Mouse (Mus musculus) C2C12 (cell line): ENCODE results near the gene Slc26a11. TPM values are rescaled to one million over a fixed set of nuclear protein-coding genes. Genes with fewer than 3 reads are reported as not detected.

Experiments used
- H3K27me3 ChIP-seq: one replicate; pipeline ENCODE4 v1.6.1; 2011; ENCODE audit not compliant: control insufficient read depth, insufficient read depth, insufficient read length
- H3K36me3 ChIP-seq: one replicate; pipeline ENCODE4 v1.6.1; 2011; ENCODE audit not compliant: control insufficient read depth, insufficient read depth
- H3K4me3 ChIP-seq: one replicate; pipeline ENCODE4 v1.5.1; 2011; ENCODE audit warnings: mild to moderate bottlenecking, control low read depth; ENCODE audit not compliant: poor library complexity, insufficient read depth, severe bottlenecking
- H3K79me2 ChIP-seq: one replicate; pipeline ENCODE4 v1.6.1; 2011; ENCODE audit not compliant: control insufficient read depth, insufficient read depth
- H3K79me3 ChIP-seq: one replicate; pipeline ENCODE4 v1.6.1; 2011; ENCODE audit warnings: low read depth, control low read depth
- H3ac ChIP-seq: one replicate; pipeline ENCODE3; 2011; ENCODE audit warnings: low read depth; ENCODE audit not compliant: control insufficient read depth, insufficient read length
- CEBPB ChIP-seq: IDR thresholded peaks from one replicate; pipeline ENCODE4 v1.6.1; 2011; ENCODE audit warnings: low read depth, mild to moderate bottlenecking, control low read depth, moderate library complexity
- CTCF ChIP-seq: IDR thresholded peaks from one replicate; pipeline ENCODE4 v1.5.1; 2011; ENCODE audit not compliant: control insufficient read depth, insufficient read depth, insufficient read length
- FOSL1 ChIP-seq: IDR thresholded peaks from one replicate; pipeline ENCODE4 v1.8.0; 2011; ENCODE audit warnings: mild to moderate bottlenecking, low read length; ENCODE audit not compliant: poor library complexity, insufficient read depth, severe bottlenecking
- MAX ChIP-seq: IDR thresholded peaks from one replicate; pipeline ENCODE4 v1.6.1; 2011; ENCODE audit warnings: mild to moderate bottlenecking, control low read depth
- MYOD1 ChIP-seq: IDR thresholded peaks from one replicate; pipeline ENCODE4 v1.6.1; 2011; ENCODE audit warnings: low read depth; ENCODE audit not compliant: control insufficient read depth, insufficient read length
- MYOG ChIP-seq: IDR thresholded peaks from one replicate; pipeline ENCODE4 v1.6.1; 2011; ENCODE audit not compliant: control insufficient read depth, insufficient read length; ENCODE audit errors: extremely low read depth
- USF1 ChIP-seq: IDR thresholded peaks from one replicate; pipeline ENCODE4 v1.6.1; 2011; ENCODE audit warnings: low read depth, mild to moderate bottlenecking, control low read depth, moderate library complexity
- microRNA-seq: library from miRNA; unstranded; fragments of <30 nt; microRNA quantifications from one replicate; pipeline ENCODE4, GENCODE M21; 2019; ENCODE audit warnings: borderline microRNAs expressed
- polyA plus RNA-seq: library from polyadenylated mRNA; unstranded; fragments of >200 nt; fragmentation: generic; extraction: Trizol; gene quantifications from one replicate; pipeline ENCODE4 v1.2.1, GENCODE M21; 2012; ENCODE audit warnings: missing spikeins

The Slc26a11 gene
- polyA plus RNA-seq, 1 experiment = 0.51 TPM

GRCm38 (mm10) chr11:119420426-119420825 lies 65.1 kb downstream of the Slc26a11 start:
- TF ChIP-seq MYOG (no peak), MAX (no peak), MYOD1 (no peak), USF1 (no peak), CTCF (no peak), CEBPB (no peak), FOSL1 (no peak)
- H3K79me3 ChIP-seq = no peaks in the 10 kb centered on the region
- no peaks in the 10 kb centered on the region for H3K79me2 ChIP-seq
- H3K4me3 ChIP-seq = no peak overlapping the region
- H3ac ChIP-seq = no peak overlapping the region
- H3K36me3 ChIP-seq = peaks cover 78% of the 10 kb centered on the region
- H3K27me3 ChIP-seq = no peaks in the 10 kb centered on the region

- H3ac ChIP-seq = no peak overlapping the region
- H3K36me3 ChIP-seq = peaks cover 87% of the 10 kb centered on the region
- no peaks in the 10 kb centered on the region for H3K27me3 ChIP-seq
- no peak overlapping the region for H3K4me3 ChIP-seq
- H3K79me3 ChIP-seq = no peaks in the 10 kb centered on the region
- no peak for TF ChIP-seq MYOD1
- no peak for TF ChIP-seq CTCF
- no peak for TF ChIP-seq FOSL1
- no peak for TF ChIP-seq MAX
- TF ChIP-seq CEBPB = no peak
- TF ChIP-seq MYOG = no peak
- no peak for TF ChIP-seq USF1
- no peaks in the 10 kb centered on the region for H3K79me2 ChIP-seq
Measured at GRCm38 (mm10) chr11:119427431-119427830, 72.1 kb downstream of the Slc26a11 start.

- H3K79me2 ChIP-seq = no peaks in the 10 kb centered on the region
- TF ChIP-seq MYOD1 (no peak), MAX (no peak), MYOG (no peak), FOSL1 (no peak), CEBPB (no peak), CTCF (no peak), USF1 (no peak)
- H3K79me3 ChIP-seq = no peaks in the 10 kb centered on the region
- no peaks in the 10 kb centered on the region for H3K27me3 ChIP-seq
- H3K36me3 ChIP-seq = peaks cover 87% of the 10 kb centered on the region
- H3ac ChIP-seq = no peak overlapping the region
- no peak overlapping the region for H3K4me3 ChIP-seq
Measured at GRCm38 (mm10) chr11:119427986-119428385, 72.6 kb downstream of the Slc26a11 start.

GRCm38 (mm10) chr11:119428649-119429136 lies 73.3 kb downstream of the Slc26a11 start:
- Histone ChIP-seq H3K4me3 (no peak overlapping the region), H3K36me3 (peaks cover 84% of the 10 kb centered on the region), H3K79me3 (no peaks in the 10 kb centered on the region), H3ac (peak overlapping the region; percentile 41), H3K79me2 (no peaks in the 10 kb centered on the region), H3K27me3 (no peaks in the 10 kb centered on the region)
- TF ChIP-seq MYOD1 (no peak), FOSL1 (no peak), CTCF (no peak), CEBPB (no peak), USF1 (no peak), MAX (no peak), MYOG (no peak)

Small RNA genes within 50 kb of the gene (microRNA-seq; reads per million reads assigned to microRNA genes)
- gene Mir1932 = 0.44 reads per million, percentile 6 among the genes with 10 or more reads in this experiment

Other genes with a start within 250 kb of the Slc26a11 start
- gene Tbc1d16, start 127.1 kb upstream of the Slc26a11 start, polyA plus RNA-seq = 4.9 TPM
- 0.12 TPM for gene Ccdc40, start 127.0 kb upstream of the Slc26a11 start, polyA plus RNA-seq
- 32.2 TPM for gene Gaa, start 87.7 kb upstream of the Slc26a11 start, polyA plus RNA-seq
- 349 TPM for gene Eif4a3, start 55.5 kb upstream of the Slc26a11 start, polyA plus RNA-seq
- not detected for gene Card14, start 47.8 kb upstream of the Slc26a11 start, polyA plus RNA-seq
- 2.3 TPM for gene Sgsh, start within 50 bp of the Slc26a11 start, polyA plus RNA-seq
- 6.3 TPM for gene Rnf213, start 37.5 kb downstream of the Slc26a11 start, polyA plus RNA-seq
- 18.4 TPM for gene Endov, start 135.8 kb downstream of the Slc26a11 start, polyA plus RNA-seq
- gene Nptx1, start 192.2 kb downstream of the Slc26a11 start, polyA plus RNA-seq = 30.2 TPM
- gene Rptor, start 247.3 kb downstream of the Slc26a11 start, polyA plus RNA-seq = 34.8 TPM